Mouse (Mus musculus) ES-Bruce4 (cell line): Measurements from ENCODE around the gene Myt1l. TPM values are rescaled to one million over a fixed set of nuclear protein-coding genes. Genes with fewer than 3 reads are reported as not detected.

ENCODE experiments used
- H3K27ac ChIP-seq: 2 replicates; pipeline ENCODE4 v1.5.1; 2012; ENCODE audit warnings: low read length, inconsistent platforms; ENCODE audit not compliant: insufficient read depth
- H3K27me3 ChIP-seq: 2 replicates; pipeline ENCODE4 v1.6.1; 2012; ENCODE audit warnings: mild to moderate bottlenecking, low read length, inconsistent platforms; ENCODE audit not compliant: control insufficient read depth, poor library complexity, insufficient read depth, severe bottlenecking
- H3K36me3 ChIP-seq: 2 replicates; pipeline ENCODE4 v1.6.1; 2012; ENCODE audit warnings: inconsistent platforms, mild to moderate bottlenecking, low read length, moderate library complexity; ENCODE audit not compliant: control insufficient read depth, poor library complexity, insufficient read depth, severe bottlenecking
- H3K4me1 ChIP-seq: one replicate; pipeline ENCODE4 v1.8.1; 2011; ENCODE audit warnings: low read length; ENCODE audit not compliant: control insufficient read depth, insufficient read depth
- H3K4me3 ChIP-seq: 2 replicates; pipeline ENCODE4 v1.5.1; 2011; ENCODE audit warnings: low read depth, mild to moderate bottlenecking, low read length
- H3K9ac ChIP-seq: 2 replicates; pipeline ENCODE4 v1.6.1; 2012; ENCODE audit warnings: low read depth, mild to moderate bottlenecking, inconsistent platforms; ENCODE audit not compliant: poor library complexity, severe bottlenecking
- H3K9me3 ChIP-seq: replicated peaks from 2 replicates; pipeline ENCODE4 v1.6.1; 2012; ENCODE audit warnings: mild to moderate bottlenecking, low read length, inconsistent platforms; ENCODE audit not compliant: control insufficient read depth, poor library complexity, insufficient read depth, severe bottlenecking
- CTCF ChIP-seq: IDR thresholded peaks from one replicate; pipeline ENCODE4 v1.8.1; 2011; ENCODE audit warnings: low read depth, low read length
- EP300 ChIP-seq: IDR thresholded peaks from 2 replicates; pipeline ENCODE4 v1.6.1; 2011; ENCODE audit warnings: low read depth, low read length; ENCODE audit not compliant: insufficient read depth
- POLR2A ChIP-seq: IDR thresholded peaks from one replicate; pipeline ENCODE4 v1.8.1; 2011; ENCODE audit warnings: low read length; ENCODE audit not compliant: insufficient read depth
- polyA plus RNA-seq: library from polyadenylated mRNA; stranded (reverse); fragments of >200 nt; gene quantifications from 2 replicates; pipeline ENCODE4 v1.2.4, GENCODE M21; 2011; ENCODE audit warnings: low read depth; ENCODE audit not compliant: missing spikeins, insufficient read depth, insufficient read length

The Myt1l gene
- polyA plus RNA-seq, 1 experiment, result not detected

GRCm38 (mm10) chr12:29938376-29939041 lies 410.3 kb downstream of the Myt1l start:
- no peak overlapping the region for H3K27ac ChIP-seq
- peak overlapping the region; percentile 79 for H3K4me3 ChIP-seq
- no peaks in the 10 kb centered on the region for H3K36me3 ChIP-seq
- no peaks in the 10 kb centered on the region for H3K9me3 ChIP-seq
- TF ChIP-seq POLR2A (no peak), EP300 (no peak), CTCF (no peak)
- H3K4me1 ChIP-seq, result no peaks in the 10 kb centered on the region
- H3K27me3 ChIP-seq, result no peaks in the 10 kb centered on the region
- peak overlapping the region; percentile 66 for H3K9ac ChIP-seq

GRCm38 (mm10) chr12:29939261-29939671 lies 411.1 kb downstream of the Myt1l start:
- no peak overlapping the region for H3K4me3 ChIP-seq
- TF ChIP-seq EP300 (no peak), POLR2A (no peak), CTCF (no peak)
- no peaks in the 10 kb centered on the region for H3K36me3 ChIP-seq
- H3K9ac ChIP-seq, result no peak overlapping the region
- H3K27me3 ChIP-seq, result no peaks in the 10 kb centered on the region
- no peaks in the 10 kb centered on the region for H3K4me1 ChIP-seq
- no peaks in the 10 kb centered on the region for H3K9me3 ChIP-seq
- H3K27ac ChIP-seq, result no peak overlapping the region

GRCm38 (mm10) chr12:29942435-29942834 lies 414.3 kb downstream of the Myt1l start:
- Histone ChIP-seq H3K9me3 (no peaks in the 10 kb centered on the region), H3K27me3 (no peaks in the 10 kb centered on the region; the same call in 1 of the 2 replicates), H3K9ac (no peak overlapping the region), H3K4me1 (no peaks in the 10 kb centered on the region), H3K36me3 (no peaks in the 10 kb centered on the region), H3K27ac (no peak overlapping the region), H3K4me3 (no peak overlapping the region)
- TF ChIP-seq EP300 (no peak), CTCF (no peak), POLR2A (no peak)

GRCm38 (mm10) chr12:29944650-29945049 lies 416.5 kb downstream of the Myt1l start:
- Histone ChIP-seq H3K9me3 (no peaks in the 10 kb centered on the region), H3K36me3 (no peaks in the 10 kb centered on the region), H3K9ac (no peak overlapping the region), H3K27me3 (no peaks in the 10 kb centered on the region; the same call in 1 of the 2 replicates), H3K4me3 (no peak overlapping the region), H3K27ac (no peak overlapping the region), H3K4me1 (no peaks in the 10 kb centered on the region)
- no peak for TF ChIP-seq EP300
- no peak for TF ChIP-seq POLR2A
- no peak for TF ChIP-seq CTCF

GRCm38 (mm10) chr12:29945182-29945743 lies 417.1 kb downstream of the Myt1l start:
- H3K36me3 ChIP-seq, result no peaks in the 10 kb centered on the region
- H3K27me3 ChIP-seq, result no peaks in the 10 kb centered on the region; the same call in 1 of the 2 replicates
- H3K4me1 ChIP-seq, result no peaks in the 10 kb centered on the region
- no peak for TF ChIP-seq POLR2A
- no peak for TF ChIP-seq CTCF
- TF ChIP-seq EP300, result no peak
- H3K4me3 ChIP-seq, result no peak overlapping the region
- no peak overlapping the region for H3K27ac ChIP-seq
- H3K9me3 ChIP-seq, result no peaks in the 10 kb centered on the region
- no peak overlapping the region for H3K9ac ChIP-seq

- Histone ChIP-seq H3K9me3 (no peaks in the 10 kb centered on the region), H3K27ac (no peak overlapping the region), H3K4me3 (no peak overlapping the region), H3K9ac (no peak overlapping the region), H3K36me3 (no peaks in the 10 kb centered on the region), H3K27me3 (no peaks in the 10 kb centered on the region; the same call in 1 of the 2 replicates), H3K4me1 (no peaks in the 10 kb centered on the region)
- no peak for TF ChIP-seq EP300
- no peak for TF ChIP-seq CTCF
- no peak for TF ChIP-seq POLR2A
These were observed 422.9 kb downstream of the Myt1l start for GRCm38 (mm10) chr12:29951043-29951442.
